Mouse (Mus musculus): ENCODE measurements around the gene Spast.
"Not testable (repeated sequence)": the region's sequence is repeated elsewhere in the genome, so short reads cannot be mapped to it uniquely, and the experiment has no call there.

Spast gene

DNA sequence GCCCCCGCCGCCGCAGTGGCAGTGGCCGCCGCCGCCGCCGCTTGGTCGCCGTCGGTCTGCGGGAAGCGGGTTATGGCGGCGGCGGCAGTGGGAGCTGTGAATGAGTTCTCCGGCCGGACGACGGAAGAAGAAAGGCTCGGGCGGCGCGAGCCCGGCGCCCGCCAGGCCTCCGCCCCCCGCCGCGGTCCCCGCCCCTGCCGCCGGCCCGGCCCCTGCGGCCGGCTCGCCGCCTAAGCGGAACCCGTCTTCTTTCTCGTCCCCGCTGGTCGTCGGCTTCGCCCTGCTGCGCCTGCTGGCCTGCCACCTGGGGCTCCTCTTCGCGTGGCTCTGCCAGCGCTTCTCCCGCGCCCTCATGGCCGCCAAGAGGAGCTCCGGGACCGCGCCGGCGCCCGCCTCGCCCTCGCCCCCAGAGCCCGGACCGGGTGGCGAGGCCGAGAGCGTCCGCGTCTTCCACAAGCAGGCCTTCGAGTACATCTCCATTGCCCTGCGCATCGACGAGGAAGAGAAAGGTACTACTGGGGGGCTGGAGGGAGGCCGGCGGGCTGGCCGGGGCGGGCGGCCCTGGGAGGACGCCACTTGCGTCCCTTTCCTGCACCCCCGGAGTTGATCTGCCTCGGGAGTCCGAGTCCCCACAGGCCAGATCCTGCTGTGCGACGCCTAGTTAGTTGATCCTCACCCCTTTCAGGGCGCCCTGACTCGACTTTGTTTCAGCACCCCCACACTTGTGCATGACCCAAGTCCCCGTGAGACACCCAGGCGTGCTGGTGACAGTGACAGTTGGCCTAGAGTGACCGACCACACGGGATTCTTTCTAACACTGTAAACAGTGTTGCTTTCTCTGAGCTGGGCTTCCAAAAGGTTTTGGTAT lies at the start of gene Spast:
Gene Spast, plus strand, starts transcription at position 51 of the 868 bp plus-strand sequence.
- no peak for DNase-seq (ENCODE audit: low read depth, low spot score)

DNA sequence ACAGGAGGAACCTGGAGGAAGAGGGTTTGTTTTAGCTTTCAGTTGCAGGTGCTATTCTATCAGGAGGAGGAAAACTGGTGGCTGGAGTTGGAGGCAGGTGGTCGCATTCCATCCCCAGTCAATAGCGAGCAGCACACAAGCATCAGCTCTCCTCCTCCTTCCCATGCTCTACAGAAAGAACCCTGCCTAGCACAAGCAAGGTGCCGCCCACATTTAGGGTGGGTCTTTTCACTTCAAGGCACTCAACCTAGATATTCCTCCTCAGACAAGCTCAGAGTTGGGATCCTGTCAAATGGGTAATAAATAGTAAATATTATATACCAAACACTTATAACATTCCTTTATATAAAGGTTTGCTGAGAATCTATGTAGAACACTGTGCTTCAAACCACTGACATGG lies 48.6 kb upstream of the Spast start:
- no peak for DNase-seq (ENCODE audit: low read depth, low spot score)

DNA sequence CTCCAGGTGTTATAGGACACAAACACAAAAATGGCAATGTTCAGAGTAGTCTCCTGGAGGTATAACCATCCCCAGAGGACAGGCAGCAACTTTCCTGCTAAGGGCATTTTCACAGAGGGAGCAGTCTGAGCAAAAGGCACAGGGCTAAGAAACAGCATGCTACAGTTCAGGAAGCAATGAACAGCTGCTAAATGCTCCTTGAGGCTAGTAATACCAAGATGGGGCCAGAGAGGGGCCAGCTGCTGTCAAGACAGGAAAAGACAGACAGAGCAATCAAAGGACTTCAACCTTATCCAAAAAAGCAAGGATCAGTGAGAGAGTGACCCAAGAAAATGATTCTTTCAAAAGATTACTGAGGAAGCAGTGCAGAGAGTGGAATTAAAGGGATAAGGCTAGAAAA lies 47.9 kb upstream of the Spast start:
- DNase-seq (ENCODE audit: low read depth, low spot score), result no peak

DNA sequence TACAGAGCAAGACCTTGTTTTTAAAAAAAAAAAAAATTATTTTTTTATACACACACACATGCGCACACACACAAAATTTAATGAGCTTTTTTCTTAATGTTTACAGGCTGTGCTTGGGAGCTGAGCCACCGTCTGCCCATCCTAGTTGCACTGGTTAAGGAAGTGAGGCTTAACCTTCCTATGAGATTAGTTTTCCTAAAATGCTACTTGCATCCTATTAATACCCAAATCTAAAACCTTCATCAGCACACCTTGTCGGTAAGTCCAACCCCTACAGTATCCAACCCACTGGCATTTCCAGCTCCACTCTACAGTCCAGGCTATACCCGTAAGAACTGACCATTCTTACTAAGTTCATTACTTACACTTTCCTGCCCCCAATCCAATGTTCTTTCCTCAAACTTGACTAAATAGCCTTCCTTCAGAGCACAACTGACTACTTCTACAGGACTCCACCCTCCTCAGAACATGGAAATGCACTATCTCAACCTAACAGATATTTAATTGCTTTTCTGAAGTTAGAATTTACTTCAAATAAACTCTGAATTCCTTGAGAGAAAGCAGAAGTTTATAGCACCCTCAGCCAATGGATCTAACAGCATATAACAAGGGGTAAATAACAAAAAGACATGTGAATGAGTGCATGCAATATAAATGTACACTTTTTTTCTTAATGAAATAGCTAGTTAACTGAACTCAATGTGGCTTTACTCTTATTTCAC lies 47.0 kb upstream of the Spast start:
- no peak for DNase-seq (ENCODE audit: low read depth, low spot score)

DNA sequence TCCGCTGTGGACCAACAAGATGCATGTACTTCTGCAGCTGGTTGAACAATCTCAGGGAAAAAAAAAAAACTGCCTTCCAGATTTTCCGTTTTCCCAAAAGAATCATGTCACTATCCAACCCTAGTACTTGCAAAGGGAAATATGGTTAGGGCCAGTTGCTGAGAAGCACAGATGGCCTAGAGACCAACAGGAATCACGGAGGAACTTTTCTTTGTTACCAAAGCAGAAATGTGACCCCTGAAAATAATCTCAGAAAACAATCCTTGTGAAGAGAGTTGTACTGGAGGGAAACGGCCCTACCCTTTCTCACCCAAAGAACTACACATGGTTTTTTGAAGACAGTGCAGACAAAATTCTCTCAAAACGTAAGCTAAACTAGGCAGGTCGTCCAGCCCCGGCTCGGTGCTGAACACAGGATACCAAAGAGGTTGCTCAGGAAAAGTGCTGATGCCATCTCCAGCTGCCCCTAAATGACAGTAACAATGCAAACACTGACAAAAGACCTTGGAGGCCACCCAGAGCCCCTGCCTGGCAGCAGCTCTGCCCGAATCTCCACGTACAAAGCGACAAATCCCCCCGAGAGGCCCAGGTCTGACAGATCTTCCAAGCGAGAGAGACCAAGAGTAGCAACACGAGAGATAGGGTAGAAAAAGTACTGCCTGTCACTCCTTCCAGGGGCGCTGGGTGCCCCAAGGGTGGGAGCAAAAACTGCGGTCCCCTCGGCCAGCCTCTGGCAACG lies 44.9 kb upstream of the Spast start:
- no peak for DNase-seq (ENCODE audit: low read depth, low spot score)

DNA sequence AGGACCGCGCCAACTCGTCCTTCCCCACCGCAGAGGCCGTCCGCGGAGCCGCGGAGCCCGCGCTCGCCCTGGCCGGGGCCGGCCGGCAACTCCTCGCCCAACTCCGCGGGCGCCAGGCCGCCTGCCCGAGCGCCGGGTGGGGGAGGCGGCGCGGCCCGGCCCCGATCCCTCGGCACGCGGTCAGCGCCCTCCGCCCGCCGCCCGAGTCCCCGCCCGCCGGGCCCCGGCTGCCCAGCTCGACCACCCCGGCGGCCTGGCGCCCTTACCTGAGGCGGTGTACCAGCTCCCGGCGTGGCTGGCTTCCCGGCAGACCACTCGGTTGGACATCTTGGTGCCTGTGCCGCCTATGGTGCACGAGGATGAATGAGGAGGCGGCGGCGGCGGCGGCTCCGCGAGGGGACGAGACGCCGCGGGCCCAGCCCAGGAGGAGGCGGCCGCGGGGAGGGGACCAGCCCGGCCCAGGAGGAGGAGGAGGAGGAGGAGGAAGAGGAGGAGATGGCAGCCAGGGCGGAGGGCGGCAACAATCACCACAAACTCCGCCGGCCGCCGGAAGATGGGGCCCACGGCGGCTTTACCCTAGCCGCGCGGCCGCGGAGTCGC lies 44.3 kb upstream of the Spast start:
- no peak for DNase-seq (ENCODE audit: low read depth, low spot score)

DNA sequence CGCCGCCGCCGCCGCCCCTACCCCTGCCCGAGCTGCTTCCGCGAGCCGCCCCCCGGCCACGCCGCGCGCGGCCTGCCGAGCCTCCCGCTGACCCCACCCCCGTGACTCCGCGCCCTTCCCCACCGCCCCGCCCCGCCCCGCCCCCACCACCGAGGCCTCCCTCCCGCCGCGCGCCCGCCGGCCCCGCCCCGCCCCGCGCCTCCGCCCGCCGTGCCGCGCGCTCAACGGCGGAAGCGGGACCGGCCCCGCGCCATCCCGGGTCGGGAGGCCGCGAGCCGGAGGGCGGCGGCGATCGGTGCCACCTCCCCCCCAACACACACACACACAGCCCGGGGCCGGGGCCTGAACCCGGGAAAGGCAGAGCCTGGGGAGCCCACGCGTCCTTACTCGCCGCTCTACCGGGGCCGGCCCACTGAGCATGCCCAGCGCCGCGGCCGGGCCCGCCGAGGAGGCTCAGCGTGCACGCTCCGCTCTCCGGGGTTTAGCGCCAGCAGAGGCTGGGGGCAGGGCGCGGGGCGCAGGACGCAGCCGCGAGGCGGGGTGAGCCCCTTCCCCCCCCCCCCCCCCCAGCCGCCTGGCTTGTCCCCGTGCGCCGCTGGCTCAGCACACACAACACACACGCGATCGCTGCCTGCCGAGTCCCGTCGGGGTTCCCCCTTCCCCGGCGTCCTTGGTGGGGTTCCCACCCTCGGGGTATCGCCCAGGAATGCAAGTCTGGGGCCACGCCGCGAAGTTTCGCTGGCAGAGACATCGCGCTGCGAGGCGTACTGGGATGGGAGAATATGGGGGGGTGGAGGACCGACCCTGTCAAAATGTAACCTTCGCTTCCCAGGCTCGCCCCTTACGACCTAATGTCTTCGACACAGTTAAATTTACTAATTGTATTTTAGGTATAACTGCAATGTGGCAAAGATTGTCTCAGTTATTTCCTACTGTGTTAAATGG lies 43.5 kb upstream of the Spast start, which contains the start of gene Memo1:
Gene Memo1, minus strand, starts transcription at position 496 of the 945 bp plus-strand sequence.
- no peak for DNase-seq (ENCODE audit: low read depth, low spot score)

DNA sequence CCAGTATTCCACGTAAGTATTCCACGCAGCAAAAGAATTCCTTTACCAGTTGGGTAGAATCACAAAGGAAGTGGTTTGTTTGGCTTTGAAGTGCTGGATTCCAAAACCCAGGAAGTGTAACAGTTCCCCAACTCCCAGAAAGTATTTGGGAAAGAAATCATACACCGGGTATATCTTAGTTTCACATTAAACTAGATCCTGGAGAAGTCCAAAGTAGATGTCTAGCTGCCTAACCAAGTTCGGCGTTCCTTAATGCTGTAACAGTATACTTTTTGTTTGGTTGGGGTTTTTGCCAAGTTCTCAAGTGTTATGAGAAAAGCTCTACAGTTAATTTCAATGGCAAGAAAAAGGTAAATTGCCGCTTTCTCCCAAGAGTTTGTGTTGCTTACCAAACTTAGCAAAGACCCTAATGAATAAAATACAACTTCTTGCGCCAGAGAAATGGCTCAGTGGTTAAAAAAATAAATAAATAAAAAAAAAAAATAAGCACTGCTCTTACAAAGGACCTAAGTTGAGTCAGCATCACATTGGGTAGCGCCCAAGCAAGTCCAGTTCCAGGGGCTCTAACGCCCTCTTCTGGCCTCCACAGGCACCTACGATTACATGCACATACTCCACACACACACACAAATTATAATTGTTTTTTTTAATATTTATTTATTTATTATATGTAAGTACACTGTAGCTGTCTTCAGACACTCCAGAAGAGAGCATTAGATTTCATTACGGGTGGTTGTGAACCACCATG lies 42.5 kb upstream of the Spast start:
- DNase-seq (ENCODE audit: low read depth, low spot score), result no peak

DNA sequence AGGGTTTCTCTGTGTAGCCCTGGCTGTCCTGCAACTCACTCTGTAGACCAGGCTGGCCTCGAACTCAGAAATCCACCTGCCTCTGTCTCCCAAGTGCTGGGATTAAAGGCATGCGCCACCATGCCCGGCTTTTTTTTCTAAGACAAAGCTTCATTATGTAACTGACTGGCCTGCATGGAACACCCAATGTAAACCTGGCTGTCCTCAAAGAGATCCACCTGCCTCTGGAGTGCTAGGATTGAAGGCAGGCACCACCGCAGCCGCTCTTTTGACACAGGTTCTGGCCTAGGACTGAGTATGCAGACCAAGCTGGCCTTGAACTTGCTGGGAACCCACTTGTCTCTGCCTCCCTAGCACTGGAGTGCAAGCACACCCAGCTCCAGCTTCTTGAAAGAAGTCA lies 41.8 kb upstream of the Spast start:
- DNase-seq (ENCODE audit: low read depth, low spot score), result not testable (repeated sequence)

DNA sequence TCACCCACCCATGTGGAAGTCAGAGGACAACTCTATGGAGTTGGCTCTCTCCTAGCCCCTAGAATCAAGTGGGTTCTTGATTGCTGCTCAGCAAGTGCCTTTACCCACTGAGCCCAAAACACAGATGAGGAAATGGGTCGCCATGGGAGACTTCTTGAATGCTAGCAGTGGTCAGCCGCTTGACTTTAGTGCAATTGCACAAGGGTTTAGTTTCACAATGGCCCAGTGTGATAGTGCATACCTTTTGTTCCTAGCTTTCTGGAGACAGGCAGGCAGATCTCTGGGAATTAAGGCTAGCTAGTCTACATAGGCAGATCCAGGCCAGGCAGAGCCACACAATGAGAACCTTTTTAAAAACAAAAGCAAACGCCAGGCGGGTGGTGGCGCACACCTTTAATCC lies 38.7 kb upstream of the Spast start:
- no peak for DNase-seq (ENCODE audit: low read depth, low spot score)

DNA sequence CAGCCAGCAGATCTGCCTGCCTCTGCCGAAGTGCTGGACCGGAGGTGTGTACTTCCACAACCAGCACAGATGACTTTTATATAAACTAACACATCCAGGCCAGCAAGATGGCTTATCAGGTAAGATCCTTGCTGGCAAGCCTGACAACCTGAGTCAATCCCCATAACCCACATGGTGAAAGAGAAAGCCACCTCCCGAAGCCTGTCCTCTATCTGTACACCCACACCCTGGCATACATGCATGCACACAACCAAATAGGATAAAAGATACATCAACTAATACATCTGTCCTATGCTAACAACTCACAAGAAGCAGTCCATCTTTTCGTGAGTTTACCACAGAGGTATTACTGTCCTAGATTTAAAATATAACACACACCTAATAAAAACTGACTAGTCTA lies 34.7 kb upstream of the Spast start:
- DNase-seq (ENCODE audit: low read depth, low spot score), result no peak

DNA sequence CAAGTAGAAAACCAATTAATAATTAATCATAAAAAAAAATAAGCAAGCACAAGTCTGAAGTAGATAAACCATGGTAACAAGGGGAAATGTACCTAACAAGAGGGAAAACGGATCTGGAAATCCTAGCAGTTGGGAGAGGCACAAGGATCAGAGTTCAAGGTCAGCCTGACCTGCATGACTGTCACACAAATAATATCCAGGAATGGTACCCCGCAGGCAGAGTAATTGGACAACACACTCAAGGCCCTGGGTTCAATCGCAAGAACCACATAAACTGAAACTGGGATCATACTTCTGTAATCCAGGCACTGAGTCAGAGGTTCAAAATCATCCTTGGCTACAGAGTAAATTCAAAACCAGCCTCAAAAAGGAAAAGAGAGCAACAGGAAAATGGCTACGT lies 33.2 kb upstream of the Spast start:
- no peak for DNase-seq (ENCODE audit: low read depth, low spot score)

DNA sequence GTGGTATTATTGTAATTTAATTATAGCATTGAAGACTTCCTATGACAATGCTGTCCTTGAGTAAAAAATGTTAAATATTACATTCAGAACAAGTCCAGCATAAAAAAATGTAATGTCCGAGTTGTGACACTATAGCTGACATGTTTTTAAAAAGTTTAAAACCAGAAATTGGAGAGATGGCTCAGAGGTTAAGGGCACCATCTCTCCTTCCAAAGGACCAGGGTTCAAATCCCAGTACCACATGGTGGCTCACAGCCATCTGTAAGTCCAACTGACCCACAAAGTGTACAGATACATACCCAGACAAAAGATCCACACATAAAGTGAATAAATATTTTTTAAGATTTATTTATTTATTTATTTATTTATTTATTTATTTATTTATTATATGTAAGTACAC lies 32.8 kb upstream of the Spast start:
- DNase-seq (ENCODE audit: low read depth, low spot score), result no peak

DNA sequence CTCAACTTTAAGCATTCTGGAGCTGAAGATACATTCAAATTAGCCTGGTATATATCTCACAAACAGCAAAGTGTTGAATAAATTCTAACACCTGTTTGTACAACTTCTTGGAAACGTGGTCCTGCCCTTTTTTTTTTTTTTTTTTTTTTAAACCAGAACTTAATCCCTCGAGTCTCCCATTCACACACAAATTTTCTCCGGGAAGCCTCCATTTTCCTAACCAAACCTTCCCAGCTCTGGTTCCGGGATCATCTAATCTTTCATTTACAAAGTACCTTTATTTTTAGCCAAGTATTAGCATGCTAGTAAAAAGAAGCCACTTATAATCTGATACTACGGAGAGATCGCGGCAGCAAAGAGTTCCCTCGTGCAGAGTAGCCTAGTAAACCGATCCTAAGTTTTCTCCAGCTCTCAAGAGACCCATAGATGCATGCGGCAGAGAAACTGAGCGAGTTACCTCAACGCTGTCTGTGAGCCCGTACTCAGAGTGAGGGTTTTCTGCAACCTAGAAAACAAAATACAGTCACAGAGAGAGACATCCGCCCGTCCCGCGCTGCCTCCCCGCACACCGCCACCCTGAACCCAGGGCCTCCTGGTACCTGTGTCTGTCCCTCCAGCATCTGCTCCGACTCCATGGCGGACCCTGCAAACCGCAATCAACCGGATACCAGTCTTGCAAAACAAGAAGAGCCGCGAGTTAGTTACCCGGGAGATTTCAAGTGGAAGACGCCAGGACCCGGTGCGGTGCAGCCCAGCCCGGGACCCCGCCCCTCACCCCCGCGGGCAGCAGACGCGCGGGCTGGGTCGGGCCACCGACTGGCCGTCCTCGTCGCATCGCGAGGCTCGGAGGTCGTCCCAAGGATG lies 23.1 kb upstream of the Spast start:
- no peak for DNase-seq (ENCODE audit: low read depth, low spot score)

DNA sequence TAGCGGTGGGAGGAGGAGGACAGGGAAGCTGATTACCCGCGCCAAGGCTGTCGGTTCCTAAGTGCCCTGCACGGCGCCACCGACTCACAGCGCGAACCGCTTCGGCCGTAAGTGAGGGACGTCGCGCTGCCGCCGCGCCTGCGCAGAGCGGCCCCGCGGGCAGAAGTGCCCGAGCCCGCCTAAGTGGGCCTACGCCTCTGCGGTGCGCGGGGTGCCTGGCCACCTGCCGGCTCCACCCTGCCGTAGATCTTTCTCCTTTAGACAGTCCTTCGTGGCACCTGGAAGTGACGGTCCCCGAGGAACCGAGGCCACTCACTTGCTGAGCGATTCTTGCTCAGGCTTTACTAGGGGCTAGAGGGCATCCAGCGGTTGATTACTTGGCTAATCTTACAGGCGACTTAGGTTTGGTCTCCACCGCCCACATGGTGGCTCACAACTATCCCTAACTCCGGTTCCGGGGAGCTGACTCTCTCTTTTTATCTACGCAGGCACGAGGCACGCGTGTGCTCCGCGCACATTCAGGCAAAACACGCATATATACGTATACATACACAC lies 22.4 kb upstream of the Spast start:
- peak; percentile 79 for DNase-seq (ENCODE audit: low read depth, low spot score)

DNA sequence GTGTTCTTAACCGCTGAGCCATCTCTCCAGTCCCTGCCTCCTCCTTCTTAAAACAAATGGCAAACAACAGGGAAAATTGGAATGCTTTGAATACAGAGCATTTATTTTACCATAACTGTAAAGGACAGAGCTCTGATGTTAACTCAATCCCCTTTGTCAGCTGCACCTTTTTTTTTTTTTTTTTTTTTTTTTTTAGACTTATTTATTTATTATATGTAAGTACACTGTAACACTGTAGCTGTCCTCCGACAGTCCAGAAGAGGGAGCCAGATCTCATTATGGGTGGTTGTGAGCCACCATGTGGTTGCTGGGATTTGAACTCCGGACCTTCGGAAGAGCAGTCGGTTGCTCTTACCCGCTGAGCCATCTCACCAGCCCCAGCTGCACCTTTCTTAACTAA lies 20.1 kb upstream of the Spast start:
- no peak for DNase-seq (ENCODE audit: low read depth, low spot score)

DNA sequence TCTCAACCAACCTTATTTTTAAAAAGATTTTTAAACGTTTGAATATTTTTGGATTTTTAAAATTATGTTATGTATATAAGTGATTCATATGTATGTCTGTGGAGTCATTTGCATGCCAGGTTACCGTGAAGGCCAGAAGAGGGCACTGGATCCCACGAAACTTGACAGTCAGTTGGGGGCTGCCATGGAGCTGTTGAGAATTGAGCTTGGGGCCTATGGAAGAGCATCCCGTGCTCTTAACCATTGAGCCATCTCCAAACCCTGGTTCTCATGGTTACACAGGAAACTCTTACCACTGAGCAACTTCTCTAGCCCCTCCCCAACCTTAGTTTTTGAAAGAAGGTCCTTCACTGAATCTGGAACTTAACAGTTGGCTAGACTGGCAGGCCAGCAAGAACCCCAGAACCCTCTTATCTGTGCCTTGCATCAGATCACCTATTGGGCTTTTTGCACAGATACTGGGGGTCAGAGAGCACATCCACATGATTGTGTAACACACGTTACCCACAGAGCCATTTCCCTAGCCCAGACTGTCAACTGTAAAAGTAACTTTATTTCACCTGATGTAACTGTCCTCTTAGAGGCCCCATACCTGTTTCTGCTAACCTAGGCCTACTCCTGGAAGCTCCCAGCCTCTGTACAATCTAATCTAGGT lies 16.3 kb upstream of the Spast start:
- DNase-seq (ENCODE audit: low read depth, low spot score), result no peak

DNA sequence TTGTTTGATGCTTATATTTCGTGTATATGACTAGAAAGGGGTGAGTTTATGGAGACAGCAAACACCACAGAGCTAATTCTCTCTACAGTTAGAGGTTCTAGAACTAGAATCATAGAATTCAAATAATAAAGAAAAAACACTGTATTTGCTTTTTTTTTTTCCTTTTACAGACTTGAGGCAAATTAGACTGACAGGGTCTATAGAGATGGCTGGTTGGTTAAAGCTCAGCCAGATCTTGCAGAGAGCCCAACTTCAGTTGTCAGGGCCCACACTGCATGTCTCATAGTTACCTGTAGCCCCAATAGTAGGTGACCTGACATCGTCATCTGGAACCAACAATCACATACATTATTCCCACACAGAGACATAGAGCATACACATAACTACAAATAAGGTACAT lies 14.9 kb upstream of the Spast start, which contains the start of gene Dpy30:
Gene Dpy30, minus strand, starts transcription at position 101 of the 400 bp plus-strand sequence.
- no peak for DNase-seq (ENCODE audit: low read depth, low spot score)
